Mouse (Mus musculus) liver (tissue): ENCODE measurements around the gene Slc6a21.
"Not testable (repeated sequence)": the region's sequence is repeated elsewhere in the genome, so short reads cannot be mapped to it uniquely, and the experiment has no call there.

Experiments
- DNase-seq: peaks from one replicate; pipeline ENCODE4 v3.0.0-alpha.2; 2020; ENCODE audit warnings: mixed read lengths

The Slc6a21 gene

DNA sequence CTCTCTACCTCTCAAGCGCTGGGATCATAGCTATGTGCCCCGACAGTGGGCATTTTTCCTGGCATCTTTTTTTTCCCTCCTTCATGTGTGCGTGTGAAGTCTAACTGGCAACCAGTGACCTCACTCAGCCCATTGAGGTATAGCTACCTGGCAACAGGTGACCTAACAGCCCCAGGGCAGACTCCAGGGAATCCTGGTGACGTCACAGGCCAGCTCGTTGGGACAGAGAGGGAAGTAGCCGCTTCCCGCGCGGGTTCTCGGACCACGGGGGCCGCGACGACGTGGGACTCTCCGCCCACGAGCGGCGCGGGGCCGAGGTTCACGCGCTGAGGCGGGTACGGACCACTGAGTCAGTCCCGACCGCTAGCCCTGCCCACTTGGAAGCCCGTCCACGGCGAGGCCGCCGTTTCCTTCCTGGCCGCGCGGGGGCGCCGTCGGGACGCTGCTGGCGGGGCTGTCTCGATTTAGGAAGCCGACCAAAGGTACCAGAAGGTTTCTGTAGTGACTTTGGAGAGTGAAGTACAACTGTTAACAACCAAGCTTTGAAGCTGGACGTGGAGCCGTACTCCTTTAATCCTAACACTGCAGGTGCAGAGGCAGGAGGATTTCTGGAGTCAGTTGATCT, at the start of gene Slc6a21:
Slc6a21 (plus strand) TSS at position 378 of the 625 bp plus-strand sequence.
- DNase-seq: peak; percentile 72

DNA sequence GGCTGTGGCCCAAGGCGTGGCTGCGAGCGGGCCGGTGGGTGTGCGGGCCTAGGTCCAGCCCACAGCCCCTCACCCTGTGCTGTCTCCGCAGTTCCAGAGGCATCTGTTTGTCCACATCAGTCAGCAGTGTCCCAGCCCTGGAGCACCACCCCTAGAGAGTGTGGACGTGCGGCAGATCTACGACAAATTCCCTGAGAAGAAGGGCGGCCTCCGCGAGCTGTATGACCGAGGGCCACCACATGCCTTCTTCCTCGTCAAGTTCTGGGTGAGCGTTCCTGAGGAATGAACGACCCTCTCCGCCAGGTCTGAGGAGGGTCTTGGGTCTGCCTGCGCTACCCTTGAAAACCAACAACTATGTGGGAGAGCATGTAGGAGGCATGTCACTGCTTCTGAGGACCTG, 48.8 kb upstream of the Slc6a21 start:
- DNase-seq: no peak

GRCm38 (mm10) chr7:45229046-45229445, 48.3 kb upstream of the Slc6a21 start:
- no peak for DNase-seq

- no peak for DNase-seq
Measured at GRCm38 (mm10) chr7:45229459-45230203, 47.7 kb upstream of the Slc6a21 start.

- DNase-seq: no peak
Measured at GRCm38 (mm10) chr7:45231192-45231591, 46.1 kb upstream of the Slc6a21 start.

DNA sequence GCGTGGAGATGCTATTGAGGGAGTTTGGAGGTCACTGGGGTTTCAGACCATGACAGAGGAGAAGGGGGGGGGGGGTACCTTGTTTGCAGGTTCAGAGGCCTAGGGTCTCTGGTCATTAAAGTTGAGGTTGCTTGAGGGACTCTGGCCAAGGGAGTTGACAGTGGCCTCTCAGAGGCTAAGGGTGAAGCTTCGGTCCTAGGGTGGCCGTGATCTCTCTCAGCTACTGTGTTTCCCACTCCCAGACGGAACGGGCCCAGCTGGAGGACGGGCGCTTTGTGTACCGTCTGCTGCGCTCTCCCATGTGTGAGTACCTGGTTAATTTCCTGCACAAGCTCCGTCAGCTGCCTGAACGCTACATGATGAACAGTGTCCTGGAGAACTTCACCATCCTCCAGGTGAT, 45.4 kb upstream of the Slc6a21 start:
- DNase-seq: no peak

DNA sequence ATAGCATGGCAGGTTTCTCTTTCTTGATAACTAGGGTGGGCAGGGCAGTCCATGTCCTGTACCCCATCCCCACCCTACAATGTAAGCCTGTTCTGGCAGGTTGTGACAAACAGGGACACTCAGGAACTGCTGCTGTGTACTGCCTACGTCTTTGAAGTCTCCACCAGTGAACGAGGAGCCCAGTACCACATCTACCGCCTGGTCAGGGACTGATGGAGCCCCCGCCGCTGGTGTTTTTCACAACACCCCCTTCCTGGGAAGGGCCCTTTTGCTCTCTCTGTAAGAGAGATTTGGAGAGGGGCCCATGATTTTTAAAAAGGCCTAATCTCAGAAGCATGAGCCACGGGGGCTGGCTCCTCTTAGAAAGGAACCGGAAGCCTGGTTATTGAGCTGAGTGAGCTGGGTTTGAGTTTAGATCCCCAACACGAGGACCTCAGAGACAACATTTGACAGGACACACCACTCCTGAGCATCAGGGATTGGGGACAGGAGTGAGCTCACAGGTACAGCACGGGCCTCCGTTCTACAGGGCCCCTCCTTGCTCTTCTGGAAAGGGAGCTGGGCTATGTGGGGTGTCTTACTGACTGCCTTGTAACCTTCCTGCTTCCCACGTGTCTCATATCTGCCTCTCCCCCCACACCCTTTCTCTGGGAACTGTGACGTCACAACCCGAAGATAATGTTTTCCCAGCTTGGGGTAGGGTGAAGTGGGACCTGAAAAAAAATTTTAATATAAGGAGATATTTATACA, 44.4 kb upstream of the Slc6a21 start:
- no peak for DNase-seq

- DNase-seq: no peak
Measured at GRCm38 (mm10) chr7:45233580-45234332, 43.6 kb upstream of the Slc6a21 start.

GRCm38 (mm10) chr7:45234333-45234841, 42.9 kb upstream of the Slc6a21 start:
- peak; percentile 40 for DNase-seq

DNA sequence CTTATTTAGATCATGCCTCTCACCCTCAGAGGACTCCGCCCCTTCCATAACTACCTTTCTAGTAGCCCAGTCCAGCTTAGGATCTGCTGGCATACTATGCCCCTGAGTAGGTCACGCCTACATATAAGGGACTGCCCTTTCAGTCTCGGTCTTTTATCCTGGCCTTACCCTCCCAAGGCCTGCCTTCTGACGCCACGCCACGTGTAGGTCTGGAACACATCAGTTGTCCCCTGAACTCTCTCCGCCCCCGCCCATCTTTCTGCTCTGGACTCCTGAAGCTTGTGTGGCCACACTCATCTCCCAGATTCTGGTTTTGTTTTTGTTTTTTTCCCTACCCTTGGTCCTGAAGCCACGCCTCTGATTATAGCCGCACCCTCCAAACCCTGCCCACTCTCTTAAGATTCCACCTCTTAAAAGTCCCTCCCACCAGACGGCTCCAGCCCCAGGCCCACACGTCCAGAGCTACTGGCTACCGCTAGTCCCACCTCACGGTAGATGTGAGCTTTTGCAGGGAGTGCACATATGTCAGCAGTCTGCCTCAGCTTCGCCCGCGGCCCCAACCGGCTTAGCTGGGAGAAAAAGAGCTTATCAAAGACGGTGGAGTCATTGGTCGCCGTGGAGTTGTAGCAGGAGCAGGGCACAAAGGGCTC, 42.3 kb upstream of the Slc6a21 start:
- peak; percentile 43 for DNase-seq

- no peak for DNase-seq
Measured at GRCm38 (mm10) chr7:45235656-45236180, 41.6 kb upstream of the Slc6a21 start.

GRCm38 (mm10) chr7:45237747-45238699, 39.3 kb upstream of the Slc6a21 start:
- no peak for DNase-seq

GRCm38 (mm10) chr7:45238723-45239496, 38.4 kb upstream of the Slc6a21 start, which contains the start of gene Cd37:
Gene Cd37, minus strand, starts transcription at chr7:45239115.
- DNase-seq: peak; percentile 68

DNA sequence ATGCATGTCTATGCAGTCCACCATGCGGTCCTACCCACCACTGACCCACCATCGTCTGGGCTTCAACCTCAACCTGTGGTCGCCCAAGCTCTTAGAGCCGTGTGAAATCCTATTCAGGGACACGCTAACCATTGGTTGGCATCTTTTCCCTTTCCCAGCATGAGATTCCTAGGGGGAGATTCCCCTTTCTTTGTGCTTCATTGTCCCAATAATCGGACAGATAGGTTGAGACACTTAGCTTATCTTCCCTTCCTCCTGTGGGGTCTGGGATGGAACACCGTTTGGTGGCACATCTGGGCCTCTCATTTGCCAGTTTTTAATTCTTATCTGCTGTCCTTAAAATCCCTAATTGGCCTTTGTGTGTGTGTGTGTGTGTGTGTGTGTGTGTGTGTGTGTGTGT, 37.2 kb upstream of the Slc6a21 start:
- no peak for DNase-seq

- no peak for DNase-seq
Measured at GRCm38 (mm10) chr7:45240633-45241388, 36.5 kb upstream of the Slc6a21 start, which contains the start of gene Slc6a16. Gene Slc6a16, plus strand, starts transcription at chr7:45241085.

- no peak for DNase-seq
Measured at GRCm38 (mm10) chr7:45241389-45241749, 35.9 kb upstream of the Slc6a21 start.

DNA sequence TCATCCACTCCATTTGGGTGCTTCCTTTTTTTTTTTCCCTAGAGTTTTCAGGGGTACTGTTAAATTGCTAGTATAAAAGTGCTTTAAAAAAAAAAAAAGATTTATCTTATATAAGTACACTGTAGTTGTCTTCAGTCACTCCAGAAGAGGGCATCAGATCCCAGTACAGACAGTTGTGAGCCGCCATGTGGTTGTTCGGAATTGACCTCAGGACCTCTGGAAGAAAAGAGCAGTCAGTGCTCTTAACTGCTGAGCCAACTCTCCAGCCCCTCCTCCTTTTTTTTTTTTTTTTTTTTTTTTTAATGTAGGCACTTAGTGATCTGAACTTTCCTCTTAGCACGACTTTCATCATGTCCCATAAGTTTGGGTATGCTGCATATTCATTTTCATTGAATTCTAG, 29.6 kb upstream of the Slc6a21 start:
- DNase-seq: no peak

GRCm38 (mm10) chr7:45253806-45254205, 23.5 kb upstream of the Slc6a21 start:
- DNase-seq: no peak

- DNase-seq: not testable (repeated sequence)
Measured at GRCm38 (mm10) chr7:45255822-45256221, 21.5 kb upstream of the Slc6a21 start.
